Mouse (Mus musculus) spleen, postnatal 10 days (tissue): ENCODE measurements around the gene Aldh1l1.
"Not testable (repeated sequence)": the region's sequence is repeated elsewhere in the genome, so short reads cannot be mapped to it uniquely, and the experiment has no call there.

Experiments
- DNase-seq, 2 experiments: peaks; one replicate each; pipeline ENCODE4 v3.0.0; 2021 to 2022; ENCODE audit warnings: low spot score in 2 of 2

Gene Aldh1l1

GRCm38 (mm10) chr6:90620791-90621583 lies 134.8 kb downstream of the Aldh1l1 start:
- peak; percentile 41 to 43 for DNase-seq

- DNase-seq = no peak
These were observed 135.3 kb downstream of the Aldh1l1 start for GRCm38 (mm10) chr6:90621584-90621890.

DNA sequence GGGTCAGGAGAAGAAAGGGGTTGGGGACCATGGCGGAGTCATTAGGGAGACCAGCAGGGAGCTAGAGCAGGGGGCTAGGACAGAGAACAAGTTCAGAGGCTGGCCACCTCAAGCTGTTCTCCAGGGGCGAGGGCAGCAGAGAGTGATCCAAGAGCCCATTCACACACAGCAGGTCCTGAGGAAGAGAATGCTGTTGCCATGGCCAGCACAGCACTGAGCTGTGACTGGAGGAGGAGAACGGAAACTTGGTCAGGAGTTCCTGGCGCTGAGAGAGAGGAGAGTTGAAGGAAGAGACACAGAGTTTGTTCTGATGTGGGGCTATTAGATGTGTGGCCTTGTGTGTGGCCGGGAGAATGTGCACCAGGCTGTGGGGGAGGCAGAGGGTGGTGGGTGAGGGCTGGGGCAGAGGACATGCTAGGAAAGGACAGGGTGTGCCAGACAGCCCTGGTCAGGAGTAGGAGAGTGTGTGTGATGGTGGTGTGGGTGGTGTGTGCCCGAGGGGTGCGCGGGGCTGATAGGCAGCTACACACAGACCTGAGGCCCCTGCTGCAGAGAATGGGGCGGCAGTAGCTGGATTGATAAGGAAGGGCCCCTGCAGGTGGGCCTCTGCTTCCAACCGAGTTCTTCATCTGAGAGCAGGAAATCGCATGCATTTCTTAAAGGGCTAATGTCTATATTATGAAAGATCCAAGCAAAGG lies 136.7 kb downstream of the Aldh1l1 start:
- peak; percentile 59 to 65 for DNase-seq

DNA sequence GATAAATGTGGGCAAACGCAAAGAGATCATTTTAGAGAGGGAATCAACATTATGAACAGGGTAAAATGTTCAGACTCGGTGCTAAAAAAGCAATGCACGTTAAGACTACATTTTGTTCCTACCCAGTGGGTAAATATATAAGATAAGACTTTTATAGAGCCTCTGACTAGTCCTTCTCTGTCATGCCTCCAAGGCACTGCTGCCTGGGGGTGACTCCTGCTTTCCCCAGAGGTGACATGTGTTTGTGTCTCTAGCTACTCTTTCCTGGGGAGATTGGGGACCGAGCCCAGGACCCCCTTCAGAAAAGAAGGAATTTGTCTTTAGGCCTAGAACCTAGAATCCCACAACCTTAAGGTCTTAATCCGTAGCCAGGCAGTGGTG lies 137.2 kb downstream of the Aldh1l1 start:
- no peak for DNase-seq

DNA sequence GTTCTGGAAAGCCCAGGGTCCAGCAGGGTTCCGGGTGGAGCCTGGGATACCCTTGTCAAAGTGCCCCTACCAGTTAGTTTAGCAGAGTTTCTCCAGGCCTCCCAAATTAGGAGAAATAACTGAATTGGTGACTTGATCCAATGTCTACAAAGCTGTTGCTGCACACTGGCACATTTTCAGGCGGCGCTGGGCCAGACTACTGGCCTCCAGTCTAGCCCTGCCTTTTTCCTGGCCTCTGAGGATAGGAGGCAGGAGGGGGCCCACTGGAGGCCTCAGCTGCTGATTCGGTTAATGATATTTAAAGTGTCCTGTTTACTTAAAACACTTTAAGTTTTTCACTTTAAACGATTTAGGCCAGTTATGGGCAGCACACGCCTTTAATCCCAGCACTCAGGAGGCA lies 138.0 kb downstream of the Aldh1l1 start:
- DNase-seq = peak in 1 of 2 experiments; percentile 38

- DNase-seq = peak; percentile 59 to 66
These were observed 138.5 kb downstream of the Aldh1l1 start for GRCm38 (mm10) chr6:90624733-90625132.

GRCm38 (mm10) chr6:90625207-90625994 lies 139.2 kb downstream of the Aldh1l1 start:
- DNase-seq = no peak

DNA sequence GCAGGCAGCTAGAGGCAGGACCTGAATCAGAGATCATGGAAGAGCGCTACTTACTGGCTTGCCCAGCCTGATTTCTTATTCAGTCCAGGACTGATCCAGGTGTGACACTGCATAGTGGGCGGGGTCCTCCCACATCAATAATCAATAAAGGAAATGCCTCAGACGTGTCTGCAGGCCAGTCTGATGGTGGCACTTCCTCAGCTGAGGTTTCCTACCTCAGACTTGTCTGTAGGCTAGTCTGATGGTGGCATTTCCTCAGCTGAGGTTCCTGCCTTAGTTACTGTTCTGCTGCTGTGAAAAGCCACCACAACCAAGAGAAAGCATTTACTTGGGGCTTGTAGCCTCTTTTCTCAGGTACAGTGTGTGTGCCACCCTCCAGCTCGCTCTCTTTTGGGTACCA lies 141.3 kb downstream of the Aldh1l1 start:
- no peak for DNase-seq

DNA sequence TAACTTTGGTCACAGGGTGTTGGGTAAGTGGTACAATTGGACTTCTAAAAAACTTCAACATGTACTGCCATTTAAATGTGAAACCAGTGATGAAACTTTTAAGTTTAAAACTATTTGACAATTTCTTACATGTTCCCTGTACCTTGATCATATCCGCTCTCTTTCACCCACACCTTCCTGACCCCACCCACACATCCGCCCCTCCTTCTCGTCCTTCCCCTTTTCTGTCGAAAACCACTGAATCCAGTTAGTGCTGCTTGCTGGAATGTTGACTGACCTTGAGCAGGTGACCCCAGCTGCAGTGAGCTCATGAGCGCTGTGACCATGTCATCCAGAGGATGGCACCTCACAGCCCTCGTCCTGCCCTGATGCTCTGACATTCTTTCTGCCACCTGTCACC lies 143.3 kb downstream of the Aldh1l1 start:
- peak in 1 of 2 experiments; percentile 46 for DNase-seq

DNA sequence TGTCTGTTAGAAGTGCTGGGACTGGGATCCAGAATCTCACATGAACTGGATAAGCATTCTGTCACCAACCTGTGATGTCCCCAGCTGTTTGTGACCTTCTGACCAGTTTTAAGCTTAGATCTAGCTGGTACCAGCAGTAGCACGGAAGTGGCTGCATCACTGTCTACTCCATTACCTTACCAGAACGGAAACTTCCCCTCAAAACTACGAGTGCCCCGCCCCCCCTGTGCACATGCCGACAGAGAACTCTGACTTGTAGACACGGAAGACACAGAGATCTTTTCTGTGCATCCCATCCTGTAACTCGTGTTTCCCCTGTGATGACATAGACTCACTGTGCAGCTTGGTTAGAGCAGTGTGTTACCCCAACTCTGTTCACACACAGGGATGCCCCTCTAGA lies 144.2 kb downstream of the Aldh1l1 start:
- DNase-seq = no peak

GRCm38 (mm10) chr6:90632526-90632925 lies 146.3 kb downstream of the Aldh1l1 start:
- DNase-seq = not testable (repeated sequence)

GRCm38 (mm10) chr6:90635081-90635480 lies 148.9 kb downstream of the Aldh1l1 start:
- no peak for DNase-seq

GRCm38 (mm10) chr6:90635611-90636010 lies 149.4 kb downstream of the Aldh1l1 start:
- no peak for DNase-seq

DNA sequence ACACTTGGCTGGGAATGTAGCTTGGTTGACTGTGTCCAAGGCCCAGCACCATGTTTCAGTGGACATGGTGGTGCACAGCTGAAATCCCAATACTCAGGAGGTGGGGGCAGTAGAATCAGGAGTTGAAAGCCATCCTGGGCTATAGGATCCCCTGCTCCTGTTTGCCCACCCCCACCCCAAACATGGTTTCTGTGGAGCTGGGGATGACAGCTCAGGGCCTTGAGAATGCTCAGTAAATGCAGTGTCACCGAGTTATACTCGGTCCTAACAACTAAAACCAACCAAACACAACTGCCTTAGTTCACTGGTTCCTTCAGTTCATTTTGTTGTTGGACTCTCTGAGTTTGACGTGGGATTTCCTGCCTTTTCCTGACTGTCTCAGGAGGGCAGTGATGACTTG lies 156.8 kb downstream of the Aldh1l1 start:
- DNase-seq = no peak

DNA sequence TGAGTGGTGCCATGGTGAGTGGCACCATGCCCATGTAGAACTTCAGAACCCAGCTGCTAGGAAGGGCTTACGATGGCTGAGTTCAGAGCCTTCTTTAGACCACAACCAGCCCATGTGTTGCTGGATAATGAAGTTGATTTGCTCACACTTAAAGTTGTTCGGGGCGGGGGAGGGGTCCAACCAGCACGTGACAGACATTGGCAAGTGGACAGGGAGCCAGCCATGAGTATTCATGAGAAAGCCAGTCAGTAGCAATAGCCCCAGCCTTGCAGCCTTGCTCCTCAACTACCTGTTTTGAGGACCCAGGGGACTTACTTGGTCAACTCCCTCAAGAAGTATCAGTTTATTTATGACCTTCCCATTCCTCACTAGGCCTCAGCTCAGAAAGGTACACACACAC lies 158.7 kb downstream of the Aldh1l1 start:
- DNase-seq = no peak

- DNase-seq = no peak
These were observed 162.2 kb downstream of the Aldh1l1 start for GRCm38 (mm10) chr6:90648391-90648790.

DNA sequence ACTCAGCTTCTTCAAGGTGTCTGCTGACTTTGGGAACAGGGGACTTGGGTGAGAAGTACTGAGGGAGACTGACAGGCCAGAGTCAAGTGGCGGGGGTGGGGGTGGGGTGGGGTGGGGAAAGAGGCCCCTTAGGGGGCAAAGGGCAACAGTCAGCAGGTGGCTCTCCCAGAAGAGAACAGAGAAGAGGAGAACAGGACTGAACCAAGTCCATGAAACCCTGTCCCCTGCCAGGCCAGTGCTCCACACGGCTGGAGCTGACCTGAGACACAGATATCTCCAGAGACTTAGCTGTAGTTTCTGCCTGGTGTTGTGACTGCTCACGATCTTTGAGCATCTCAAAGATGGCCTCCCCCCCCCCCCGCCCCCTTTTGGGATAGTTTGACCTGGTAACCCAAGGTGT lies 163.1 kb downstream of the Aldh1l1 start:
- DNase-seq = no peak
